Mouse (Mus musculus): ENCODE measurements around the gene Atp5h. TPM values are rescaled to one million over a fixed set of nuclear protein-coding genes. Genes with fewer than 3 reads are reported as not detected.

The Atp5h gene
- total and polyA plus RNA-seq, 2 experiments from 2014 or later, result 319 to 951 TPM

GRCm38 (mm10) chr11:115372015-115372414 is 47.7 kb downstream of the Atp5h start:
- Histone ChIP-seq H3K9me3 (ENCODE audit: low read length) (no peaks in the 10 kb centered on the region), H3K4me2 (ENCODE audit: low read depth, low read length, poor library complexity, severe bottlenecking) (no peak overlapping the region), H3K4me3 (ENCODE audit: low read depth, low read length) (no peak overlapping the region), H3K36me3 (ENCODE audit: insufficient read depth, low read length) (no peaks in the 10 kb centered on the region), H3K4me1 (ENCODE audit: insufficient read depth, low read length) (0 out of 2 replicates have a peak, but pooled peaks cover 10% of the 10 kb centered on the region), H3K27ac (ENCODE audit: low read depth, low read length) (no peak overlapping the region), H3K9ac (replicated peaks; ENCODE audit: low read length, poor library complexity, severe bottlenecking) (no peak overlapping the region), H3K27me3 (ENCODE audit: insufficient read depth, low read length) (no peaks in the 10 kb centered on the region)
- DNase-seq (ENCODE audit: low spot score) (no peak), ATAC-seq (ENCODE audit: low FRiP score) (no peak)
- TF ChIP-seq CTCF (IDR thresholded peaks at IDR 0.05), result no peak
- 81% methylated on average over 1 of the region's 1 CpGs for WGBS

GRCm38 (mm10) chr11:115371354-115371753 is 48.4 kb downstream of the Atp5h start:
- 78% methylated on average over 8 of the region's 8 CpGs for WGBS
- DNase-seq (ENCODE audit: low spot score) (no peak), ATAC-seq (ENCODE audit: low FRiP score) (no peak)
- H3K27ac ChIP-seq (ENCODE audit: low read depth, low read length), result no peak overlapping the region
- H3K36me3 ChIP-seq (ENCODE audit: insufficient read depth, low read length), result no peaks in the 10 kb centered on the region
- TF ChIP-seq CTCF (IDR thresholded peaks at IDR 0.05), result no peak
- H3K4me3 ChIP-seq (ENCODE audit: low read depth, low read length), result no peak overlapping the region
- no peaks in the 10 kb centered on the region for H3K9me3 ChIP-seq (ENCODE audit: low read length)
- H3K9ac ChIP-seq (replicated peaks; ENCODE audit: low read length, poor library complexity, severe bottlenecking), result no peak overlapping the region
- no peaks in the 10 kb centered on the region for H3K27me3 ChIP-seq (ENCODE audit: insufficient read depth, low read length)
- no peak overlapping the region for H3K4me2 ChIP-seq (ENCODE audit: low read depth, low read length, poor library complexity, severe bottlenecking)
- peaks cover 12% of the 10 kb centered on the region; the same call in 1 of the 2 replicates for H3K4me1 ChIP-seq (ENCODE audit: insufficient read depth, low read length)

- Histone ChIP-seq H3K27ac (ENCODE audit: low read depth, low read length) (no peak overlapping the region), H3K9ac (replicated peaks; ENCODE audit: low read length, poor library complexity, severe bottlenecking) (no peak overlapping the region), H3K36me3 (ENCODE audit: insufficient read depth, low read length) (no peaks in the 10 kb centered on the region), H3K4me3 (ENCODE audit: low read depth, low read length) (no peak overlapping the region), H3K4me2 (ENCODE audit: low read depth, low read length, poor library complexity, severe bottlenecking) (no peak overlapping the region), H3K9me3 (ENCODE audit: low read length) (no peaks in the 10 kb centered on the region), H3K27me3 (ENCODE audit: insufficient read depth, low read length) (no peaks in the 10 kb centered on the region), H3K4me1 (ENCODE audit: insufficient read depth, low read length) (peaks cover 18% of the 10 kb centered on the region; the same call in 1 of the 2 replicates)
- WGBS, result 65% methylated on average over 7 of the region's 7 CpGs
- no peak for TF ChIP-seq CTCF (IDR thresholded peaks at IDR 0.05)
- ATAC-seq (ENCODE audit: low FRiP score) (no peak), DNase-seq (ENCODE audit: low spot score) (no peak)
Observed at GRCm38 (mm10) chr11:115370368-115370767, 49.4 kb downstream of the Atp5h start.

- WGBS, result under 1% methylated on average over 37 of the region's 39 CpGs
- H3K4me1 ChIP-seq (ENCODE audit: insufficient read depth, low read length), result peaks cover 8% of the 10 kb centered on the region; the same call in 1 of the 2 replicates
- no peaks in the 10 kb centered on the region for H3K27me3 ChIP-seq (ENCODE audit: insufficient read depth, low read length)
- peak within 1 kb of the TSS; percentile 87 for H3K9ac ChIP-seq (replicated peaks; ENCODE audit: low read length, poor library complexity, severe bottlenecking)
- no peak for TF ChIP-seq CTCF (IDR thresholded peaks at IDR 0.05)
- peak within 1 kb of the TSS; percentile 88 for H3K27ac ChIP-seq (ENCODE audit: low read depth, low read length)
- H3K4me3 ChIP-seq (ENCODE audit: low read depth, low read length), result peak within 1 kb of the TSS; percentile 82
- H3K36me3 ChIP-seq (ENCODE audit: insufficient read depth, low read length), result no peaks in the 10 kb centered on the region
- DNase-seq (ENCODE audit: low spot score) (peak; percentile 86), ATAC-seq (ENCODE audit: low FRiP score) (0 out of 2 replicates have a peak, but pooled peaks have one; percentile 15)
- peak within 1 kb of the TSS; percentile 93 for H3K4me2 ChIP-seq (ENCODE audit: low read depth, low read length, poor library complexity, severe bottlenecking)
- no peaks in the 10 kb centered on the region for H3K9me3 ChIP-seq (ENCODE audit: low read length)
Observed at GRCm38 (mm10) chr11:115367395-115367944, 52.3 kb downstream of the Atp5h start, which contains the start of gene Hid1. TSS of gene Hid1 (minus strand) at chr11:115367756.

- ATAC-seq (ENCODE audit: low FRiP score), result peak; percentile 82
- H3K9me3 ChIP-seq (ENCODE audit: low read length), result no peaks in the 10 kb centered on the region
- 1% methylated on average over 28 of the region's 28 CpGs for WGBS
Observed at GRCm38 (mm10) chr11:115366706-115367394, 52.9 kb downstream of the Atp5h start.

More at GRCm38 (mm10) chr11:115366706-115367394, 52.9 kb downstream of the Atp5h start:
- Histone ChIP-seq H3K27me3 (ENCODE audit: insufficient read depth, low read length) (no peaks in the 10 kb centered on the region), H3K9ac (replicated peaks; ENCODE audit: low read length, poor library complexity, severe bottlenecking) (peak overlapping the region; percentile 87), H3K4me3 (ENCODE audit: low read depth, low read length) (peak overlapping the region; percentile 82), H3K4me1 (ENCODE audit: insufficient read depth, low read length) (peaks cover 8% of the 10 kb centered on the region; the same call in 1 of the 2 replicates), H3K27ac (ENCODE audit: low read depth, low read length) (peak overlapping the region; percentile 88), H3K4me2 (ENCODE audit: low read depth, low read length, poor library complexity, severe bottlenecking) (peak overlapping the region; percentile 93), H3K36me3 (ENCODE audit: insufficient read depth, low read length) (no peaks in the 10 kb centered on the region)
- no peak for TF ChIP-seq CTCF (IDR thresholded peaks at IDR 0.05)
- peak; percentile 87 for DNase-seq (ENCODE audit: low spot score)

Measured in midbrain, postnatal 0 days (tissue).